Mouse (Mus musculus) kidney, adult 9 months (tissue): ENCODE measurements at regions not wholly inside any gene's neighbourhood (a gene's known extent, or its start where the extent isn't known, plus 50 kb on each side); places are given as distances from the start of the nearest gene placed in this dataset.
A peak's percentile ranks its signal among the peaks of the same experiment; 100 is the strongest.

Source experiments
- DNase-seq: peaks from one replicate; pipeline ENCODE4 v3.0.0; 2022

DNA sequence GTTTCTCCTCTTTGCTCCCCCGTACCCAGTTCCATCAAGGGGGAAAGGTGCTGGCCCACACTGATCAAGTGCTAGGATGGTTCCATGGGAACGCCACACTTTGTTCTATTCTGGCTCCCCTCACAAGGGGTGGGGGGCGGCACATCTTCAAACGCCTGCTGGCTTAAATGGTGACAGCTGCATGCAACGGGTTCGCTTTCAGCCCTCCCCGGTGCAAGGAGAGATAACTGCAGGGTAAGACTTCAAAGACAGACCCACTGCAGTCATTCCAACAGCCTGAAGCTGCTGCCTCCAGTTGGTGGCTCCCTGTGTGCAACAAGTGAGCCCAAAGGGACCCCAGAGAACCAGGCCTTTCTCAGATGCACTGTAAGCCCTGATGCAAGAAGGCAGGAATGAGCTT lies 173.9 kb upstream of the Lef1 start:
- DNase-seq: no peak

DNA sequence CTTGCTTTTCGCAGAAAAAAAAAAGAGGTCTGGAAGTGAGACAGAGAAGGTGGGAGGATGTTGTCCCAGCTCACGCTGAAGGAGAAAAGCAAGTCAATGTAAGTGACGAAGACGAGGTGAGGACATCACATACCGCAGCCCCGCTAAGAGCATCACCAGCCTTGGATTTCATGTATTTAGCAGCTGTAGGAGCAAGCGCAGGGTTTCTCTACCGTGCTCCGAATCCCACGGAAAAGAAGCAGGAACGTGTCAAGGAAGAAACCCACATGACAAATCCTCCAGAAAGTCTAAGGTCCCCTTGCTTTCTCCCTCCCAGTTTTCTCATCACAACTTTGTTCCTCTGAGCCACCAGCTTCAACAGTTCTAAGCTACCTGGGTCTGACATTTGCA lies 174.3 kb upstream of the Lef1 start:
- DNase-seq: no peak

DNA sequence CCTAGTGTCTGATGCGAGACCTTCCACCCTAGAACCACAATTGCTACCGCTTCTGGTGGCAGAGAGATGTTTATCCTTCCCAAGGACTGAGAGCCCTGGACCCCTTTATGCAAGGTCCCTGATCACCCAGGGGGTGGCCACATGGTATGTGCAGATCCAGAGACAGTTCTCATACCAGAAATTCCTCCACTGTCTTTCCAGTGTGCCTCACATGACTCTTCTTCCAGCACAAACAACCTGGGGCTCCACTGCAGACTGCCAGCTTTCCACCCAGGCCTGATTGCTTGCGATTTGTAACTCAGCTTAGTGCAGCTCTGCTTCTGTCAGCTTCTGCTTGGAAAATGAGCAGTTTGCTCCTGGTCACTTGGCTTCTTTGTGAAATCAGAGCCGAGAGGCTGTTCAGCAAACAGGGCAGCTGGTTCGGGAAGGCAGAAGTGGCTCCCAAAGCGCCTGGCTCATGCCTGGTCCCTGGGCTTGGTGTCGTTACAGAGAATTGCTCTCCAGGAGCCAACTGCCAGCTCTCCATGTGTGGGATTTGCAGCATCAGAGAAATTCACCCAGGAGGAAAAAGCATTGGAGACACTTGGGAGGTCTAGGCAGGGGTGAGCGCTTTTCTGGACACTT lies 174.9 kb upstream of the Lef1 start:
- no peak for DNase-seq

DNA sequence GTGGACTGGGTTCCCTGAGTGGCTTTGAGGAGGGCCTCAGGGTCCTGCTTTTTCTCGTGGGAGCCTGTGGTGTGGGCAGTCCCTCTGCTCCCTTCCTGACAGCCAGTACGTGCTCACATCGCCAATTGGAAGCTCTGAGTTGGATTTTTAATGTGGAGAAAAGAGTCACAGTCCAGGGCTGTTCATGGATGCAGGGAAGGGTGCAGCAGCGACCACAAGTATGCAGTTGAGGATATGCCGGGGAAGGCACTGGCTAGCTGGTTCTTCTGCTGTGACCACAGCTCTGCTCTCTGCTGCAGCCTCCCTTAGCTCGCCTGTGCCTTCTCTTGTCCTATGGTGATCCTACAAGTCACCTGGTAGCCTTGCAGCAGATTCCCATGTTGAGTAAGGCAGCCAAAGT lies 177.5 kb upstream of the Lef1 start:
- no peak for DNase-seq

DNA sequence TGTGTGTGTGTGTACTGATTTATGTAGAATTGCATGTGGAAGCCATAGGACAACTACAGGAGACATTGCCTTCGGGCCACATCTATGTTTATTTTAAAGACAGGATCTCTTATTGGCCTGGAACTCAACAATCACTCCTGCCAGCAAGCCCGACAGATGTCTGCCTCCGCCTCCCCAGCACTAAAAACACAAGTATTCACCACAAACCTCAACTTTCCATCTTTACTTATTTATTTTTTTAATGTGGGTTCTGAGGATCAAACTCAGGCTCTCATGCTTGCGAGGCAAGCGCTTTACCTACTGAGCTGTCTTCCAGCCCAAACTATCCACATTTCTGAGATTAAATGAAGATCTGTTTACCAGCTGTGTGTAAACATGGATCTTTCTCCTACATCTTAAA lies 178.0 kb upstream of the Lef1 start:
- DNase-seq: no peak

DNA sequence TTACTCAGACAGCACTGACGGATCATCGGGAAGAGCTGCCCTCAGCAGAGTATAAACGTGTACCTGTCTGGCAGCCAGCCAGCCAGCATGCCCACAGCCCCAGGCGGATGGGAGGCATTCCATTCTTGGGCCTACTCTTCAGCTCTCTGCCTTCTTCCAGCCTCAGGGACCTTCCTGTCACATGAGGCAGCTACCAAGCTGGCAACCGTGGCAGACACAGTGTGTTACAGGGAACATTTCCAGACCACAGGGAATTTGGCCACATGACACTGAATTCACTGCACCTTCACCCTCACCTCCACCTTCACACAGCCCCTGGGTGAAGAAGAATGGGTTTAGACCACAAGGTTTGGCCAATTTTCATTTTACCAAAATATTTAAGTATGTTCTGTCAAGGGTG lies 185.3 kb upstream of the Lef1 start:
- no peak for DNase-seq

DNA sequence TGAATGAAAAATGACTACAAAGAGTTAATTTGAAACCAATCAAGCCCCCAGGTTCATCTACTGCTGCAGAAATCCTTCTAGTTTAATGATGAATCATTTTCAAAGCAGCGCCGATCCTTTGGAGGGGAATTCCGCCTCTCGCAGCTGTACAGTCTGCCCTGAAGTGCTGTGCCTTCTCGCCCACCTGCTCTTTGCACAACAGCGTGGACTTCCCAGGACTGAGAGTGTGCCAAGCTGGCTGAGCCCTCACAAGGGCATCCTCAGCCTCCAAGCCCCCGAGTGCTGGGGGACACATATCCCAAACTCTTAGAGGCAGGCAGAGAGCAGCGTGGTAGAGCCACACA lies 186.7 kb upstream of the Lef1 start:
- no peak for DNase-seq

DNA sequence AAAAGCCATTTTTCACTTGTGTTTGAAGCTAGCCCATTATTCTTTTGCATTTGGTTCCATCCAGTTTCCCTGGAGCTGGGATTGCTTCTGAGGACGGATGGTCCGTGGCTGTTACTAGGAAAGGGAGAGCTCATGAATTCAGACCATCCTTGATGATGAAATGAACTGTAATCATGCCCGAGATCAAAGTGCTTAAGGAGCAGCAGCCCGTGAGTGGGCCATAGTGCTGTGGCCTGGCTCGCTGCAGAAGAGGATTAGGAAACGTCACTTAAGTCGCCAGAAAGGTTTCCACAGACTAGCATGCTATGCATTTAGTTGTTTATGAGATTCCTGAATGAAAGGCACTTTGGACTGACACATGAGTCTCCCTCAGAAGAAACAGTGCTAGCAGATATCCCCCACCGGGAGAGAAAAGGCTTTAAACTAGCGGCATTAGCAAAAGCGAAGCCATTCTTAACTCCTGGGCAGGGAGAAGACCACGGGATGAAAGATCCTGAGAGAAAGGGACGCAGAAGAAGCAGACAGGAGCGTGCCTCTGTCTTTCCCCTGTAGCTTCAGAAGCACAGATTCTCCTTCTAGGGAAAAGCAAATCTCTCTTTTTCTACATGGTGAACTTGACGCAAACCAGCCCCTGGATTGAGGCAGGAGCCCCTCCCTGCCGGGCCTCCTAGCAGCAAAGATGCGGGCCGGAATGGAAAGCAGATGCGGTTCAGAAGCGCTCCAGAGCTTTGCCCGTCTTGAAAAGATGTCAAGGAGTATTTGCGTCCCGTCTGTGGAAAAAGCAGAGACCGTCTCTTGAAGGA lies 187.3 kb upstream of the Lef1 start:
- DNase-seq: no peak

DNA sequence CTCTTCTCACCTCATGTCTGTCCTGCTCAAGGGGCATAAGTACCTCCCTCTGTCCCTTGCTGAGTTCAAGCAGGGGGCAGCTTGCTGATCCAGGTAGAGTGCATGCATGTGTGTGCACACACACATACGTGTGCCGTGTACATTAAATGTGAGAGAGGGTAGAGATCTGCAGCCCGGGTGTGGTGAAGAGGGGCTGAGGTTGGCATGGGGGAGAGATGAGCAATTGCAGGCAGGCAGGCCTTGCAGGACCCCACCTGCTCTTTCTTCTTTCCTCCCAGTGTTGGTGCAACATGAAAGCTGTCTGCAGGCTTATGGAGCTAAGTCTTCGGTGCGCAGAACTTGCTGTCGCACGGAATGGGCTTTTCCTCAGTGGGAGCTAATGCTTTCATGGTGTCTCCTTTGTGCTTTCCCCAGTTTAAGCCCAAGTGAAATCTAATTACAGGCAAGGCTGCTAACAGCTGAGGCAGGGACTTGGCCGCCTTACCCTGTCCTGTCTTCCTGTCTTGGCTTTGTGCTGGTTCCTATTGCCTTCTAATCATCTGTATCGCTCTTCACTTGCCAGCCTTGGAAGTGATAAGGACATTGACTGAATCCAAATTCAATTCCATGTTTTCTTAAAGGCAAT lies 188.5 kb upstream of the Lef1 start:
- no peak for DNase-seq

DNA sequence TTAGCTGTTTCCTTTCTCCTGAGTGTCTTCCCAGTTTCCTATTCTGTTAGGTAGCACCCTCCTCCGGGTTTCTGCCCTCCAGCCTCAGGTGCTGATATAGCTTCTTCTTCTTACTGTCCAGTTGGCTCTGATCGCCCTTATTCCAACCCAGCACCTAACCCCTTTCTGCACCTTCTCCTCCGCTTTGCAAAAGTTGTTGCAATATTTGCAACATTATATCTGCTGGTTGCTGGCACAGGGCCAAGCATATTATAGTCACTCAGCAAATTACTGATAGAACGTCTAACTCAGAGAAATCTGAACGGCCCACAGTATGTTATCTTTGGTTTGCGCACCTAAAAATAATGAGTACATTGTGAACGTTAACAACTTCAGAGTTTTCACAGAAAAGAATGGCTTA lies 183.6 kb upstream of the Rpl34 start:
- no peak for DNase-seq

DNA sequence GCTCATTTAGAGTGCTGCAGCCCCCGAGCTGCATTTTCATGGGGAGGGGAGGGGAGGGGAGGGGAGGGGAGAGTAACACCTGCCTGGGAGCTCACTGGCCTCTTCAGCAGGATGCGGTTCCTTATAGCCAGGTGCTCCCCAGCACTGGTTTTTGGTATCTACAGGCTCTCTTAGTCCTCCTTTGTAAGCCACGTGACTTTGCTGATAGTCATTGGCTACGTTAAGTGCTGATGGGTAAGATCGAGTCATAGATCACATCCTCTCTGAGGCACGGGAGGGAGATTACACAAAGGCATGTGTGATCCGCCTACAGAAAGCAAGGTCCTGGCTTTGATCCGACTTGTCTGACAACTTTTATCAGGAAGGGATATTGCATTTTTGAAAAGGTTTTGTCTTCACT lies 174.9 kb upstream of the Rpl34 start:
- no peak for DNase-seq

DNA sequence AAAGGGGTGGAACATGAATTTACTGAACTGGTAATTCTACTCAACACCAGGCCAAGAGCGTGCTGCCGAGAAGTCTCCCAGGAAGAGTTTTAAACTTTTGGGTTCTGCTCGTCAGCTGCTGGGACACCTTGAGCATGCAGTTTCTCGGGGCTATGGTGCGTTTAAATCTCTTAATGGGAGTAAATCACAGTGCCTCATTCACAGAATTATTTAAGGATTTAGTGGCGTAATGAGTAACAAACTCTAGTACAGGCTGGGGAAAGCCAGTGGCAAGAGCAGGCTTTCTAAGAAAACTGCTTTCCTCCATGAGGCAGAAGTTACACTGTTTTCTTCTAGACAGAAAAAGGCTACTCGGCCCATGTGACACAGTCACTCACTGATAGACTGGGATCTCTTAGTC lies 173.1 kb upstream of the Rpl34 start:
- no peak for DNase-seq

DNA sequence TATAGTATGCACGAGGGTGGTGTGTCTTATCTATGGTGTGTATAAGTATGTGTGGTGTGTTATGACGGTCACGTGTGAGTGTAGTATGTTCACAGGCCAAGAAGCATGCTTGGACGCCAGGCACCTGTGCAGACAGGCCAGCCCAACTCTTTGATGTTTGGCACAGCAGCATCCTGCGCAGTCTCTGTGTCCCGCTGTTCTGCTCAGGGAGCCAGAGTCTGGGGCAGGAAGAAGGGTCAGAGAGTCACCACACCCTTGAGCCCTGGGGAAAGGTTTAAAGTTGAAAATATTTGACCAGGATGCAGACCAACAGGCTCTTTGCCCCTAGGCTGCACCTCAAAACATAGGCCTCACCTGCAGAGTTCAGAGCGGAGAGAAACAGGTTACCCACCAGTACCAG lies 172.2 kb upstream of the Rpl34 start:
- no peak for DNase-seq

DNA sequence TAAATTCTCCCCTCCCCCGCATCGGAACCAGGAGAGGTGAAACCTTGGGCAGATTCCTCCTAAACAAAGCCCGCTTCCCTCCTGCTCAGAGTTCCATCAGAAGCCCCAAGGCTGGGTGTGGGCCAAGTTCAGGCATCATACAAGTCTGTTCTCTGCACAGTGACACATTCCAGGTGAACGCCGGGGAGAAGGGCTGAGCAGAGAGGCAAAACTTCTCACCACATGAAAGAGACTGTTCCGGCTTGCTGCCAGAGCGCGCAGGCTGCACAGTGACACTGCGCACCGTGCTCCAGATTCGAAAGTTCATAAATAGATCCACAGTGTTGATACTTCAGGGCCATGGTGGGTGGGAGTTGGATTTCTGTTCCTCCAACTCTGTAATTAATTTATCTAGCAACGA lies 171.1 kb upstream of the Rpl34 start:
- DNase-seq: no peak

DNA sequence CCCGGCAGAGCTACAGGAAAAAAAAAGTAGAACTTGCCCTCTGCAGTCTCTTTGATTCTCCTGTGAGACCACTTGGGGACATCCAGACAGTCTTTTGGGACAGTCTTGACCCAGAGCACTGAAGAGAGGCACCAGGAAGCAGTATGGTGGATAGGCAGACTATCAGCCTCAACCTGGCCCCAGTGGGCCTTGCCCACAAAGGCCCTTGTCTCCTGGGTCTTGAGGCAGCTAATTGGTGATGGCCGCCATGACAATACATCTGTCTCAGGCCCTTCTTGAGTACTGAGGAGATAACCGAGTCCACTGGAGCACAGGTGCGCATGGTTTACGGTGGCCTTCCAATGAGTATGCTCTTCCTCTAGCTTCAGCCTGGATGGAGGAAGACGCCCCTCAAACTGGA lies 170.6 kb upstream of the Rpl34 start:
- no peak for DNase-seq

DNA sequence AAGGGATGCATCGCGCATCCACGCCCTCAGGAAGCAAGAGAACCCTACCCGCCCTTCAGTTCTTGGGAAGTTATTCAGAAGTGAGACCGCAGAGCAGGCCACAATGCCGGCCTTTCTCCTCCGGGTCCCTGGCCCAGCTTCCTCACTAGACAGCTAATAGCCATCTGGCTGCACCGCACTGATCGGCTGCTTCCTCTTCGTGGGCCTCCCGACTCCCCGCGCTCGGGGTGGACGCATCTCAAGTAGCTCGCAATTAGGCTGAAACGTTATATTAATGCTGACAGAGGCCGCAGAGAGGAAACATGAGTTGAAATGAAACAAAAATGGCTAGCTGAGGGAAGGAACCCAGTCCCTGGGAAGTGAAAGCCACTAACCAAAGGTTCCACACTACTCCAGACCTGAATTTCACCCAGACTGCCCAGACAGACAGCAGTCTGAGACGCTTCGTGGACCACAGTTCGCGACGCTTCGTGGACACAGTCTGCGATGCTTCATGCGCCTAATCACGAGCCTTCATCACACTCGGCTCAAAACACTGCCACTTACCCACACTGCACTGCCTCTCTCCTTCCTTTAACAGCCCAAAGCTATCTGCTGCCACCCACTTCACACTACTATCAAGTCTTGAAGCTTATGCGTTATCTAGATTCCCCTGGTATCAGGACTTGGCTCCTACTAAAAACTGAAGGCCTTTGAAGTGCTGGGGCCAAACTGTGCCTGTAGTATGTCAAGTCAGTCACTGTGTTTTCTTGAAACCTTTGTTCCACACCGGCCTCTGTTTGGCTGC lies 170.0 kb upstream of the Rpl34 start:
- DNase-seq: no peak

DNA sequence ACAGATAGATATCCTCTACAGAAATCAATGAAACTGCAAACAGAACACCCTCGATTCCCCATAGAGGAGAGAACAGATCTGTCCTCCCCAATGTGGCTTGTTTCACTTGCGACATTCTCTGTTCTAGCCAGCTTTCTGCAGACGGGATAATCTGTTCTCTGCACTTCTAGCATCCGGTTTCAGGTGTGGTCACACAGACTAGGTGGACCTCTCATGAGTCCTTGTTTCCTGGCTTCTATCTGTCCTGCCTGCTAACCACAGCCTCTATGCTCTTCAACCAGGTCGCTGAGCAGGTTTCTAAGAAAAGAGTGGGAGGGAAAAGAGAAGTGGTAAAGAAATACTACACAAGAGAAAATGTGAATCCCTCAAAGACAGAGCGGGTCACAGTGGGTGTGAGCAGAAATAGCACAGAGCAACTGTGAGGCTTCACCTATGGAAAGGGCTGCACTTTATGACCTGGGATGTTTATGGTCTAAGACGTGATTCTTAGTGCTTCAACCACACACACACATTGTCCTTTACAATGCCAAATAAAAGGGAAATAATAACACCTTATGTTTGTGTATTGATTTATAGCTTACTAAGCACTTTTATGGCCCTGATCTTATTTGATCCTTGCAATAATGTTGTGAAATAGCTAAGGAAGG lies 164.1 kb upstream of the Rpl34 start:
- no peak for DNase-seq

DNA sequence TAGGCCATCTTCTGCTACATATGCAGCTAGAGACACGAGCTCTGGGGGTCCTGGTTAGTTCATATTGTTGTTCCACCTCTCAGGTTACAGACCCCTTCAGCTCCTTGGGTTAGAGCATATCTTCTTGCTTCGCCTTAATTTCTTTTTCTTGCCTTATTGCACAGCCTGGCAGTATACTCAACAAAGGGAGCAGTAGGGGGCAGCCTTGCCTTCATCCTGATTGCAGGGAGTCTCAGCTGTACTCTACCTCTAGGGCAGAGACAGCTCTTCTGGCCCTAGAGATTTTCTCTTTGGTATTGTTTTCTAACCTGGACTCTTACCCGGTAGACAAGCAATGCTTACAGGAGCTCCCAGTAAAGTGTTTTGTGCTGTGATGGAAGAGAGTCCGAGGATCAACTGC lies 161.1 kb upstream of the Rpl34 start:
- DNase-seq: no peak

DNA sequence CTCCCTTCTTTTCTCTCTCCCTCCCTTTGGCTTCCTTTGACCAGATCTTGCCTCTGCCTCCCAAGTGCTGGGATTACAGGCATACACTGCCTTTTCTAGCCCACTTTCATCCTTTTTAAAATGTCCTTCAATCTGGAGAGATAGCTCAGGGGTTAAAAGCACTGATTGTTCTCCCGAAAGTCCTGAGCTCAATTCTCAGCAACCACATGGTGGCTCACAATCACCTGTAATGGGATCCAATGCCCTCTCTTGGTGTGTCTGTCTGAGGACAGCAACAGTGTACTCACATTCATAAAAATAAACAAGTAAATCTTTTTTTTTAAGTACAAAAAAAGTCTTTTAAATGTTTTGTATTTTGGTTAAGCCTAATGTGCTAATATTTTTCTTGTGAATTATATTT lies 158.4 kb upstream of the Rpl34 start:
- no peak for DNase-seq

DNA sequence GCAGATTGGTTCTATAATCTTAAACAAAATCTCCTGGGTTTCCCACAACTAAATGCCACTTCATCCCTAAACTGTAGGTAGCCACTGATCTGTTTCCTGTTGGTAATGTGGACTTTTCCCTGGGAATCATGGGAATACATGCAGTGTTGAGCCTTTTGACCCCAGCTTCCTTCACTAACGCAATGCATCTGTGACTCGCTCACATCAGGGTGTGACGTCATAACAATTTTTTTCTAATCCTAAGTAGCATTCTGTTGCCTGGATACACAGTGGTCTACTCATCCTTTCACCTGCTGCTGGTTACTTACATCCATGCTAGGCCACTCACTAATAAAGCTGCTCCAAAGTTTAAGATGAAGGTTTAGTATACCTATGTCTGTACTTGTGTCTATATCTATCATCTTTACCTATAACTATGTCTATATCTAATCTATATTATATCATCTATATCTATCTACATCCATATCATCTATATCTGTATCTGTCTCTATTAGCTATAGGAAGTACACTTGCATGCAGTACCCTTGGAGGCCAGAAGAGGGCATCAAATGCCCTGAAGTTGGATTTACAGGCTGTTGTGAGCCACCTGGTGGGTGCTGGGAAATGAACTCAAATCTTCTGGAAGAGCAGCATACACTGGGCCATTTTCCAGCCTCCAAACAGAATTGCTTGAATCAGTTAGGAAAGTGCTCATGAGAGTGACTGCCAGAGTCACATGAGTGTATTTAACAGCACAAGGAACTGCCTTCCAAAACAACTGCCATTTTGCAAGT lies 157.5 kb upstream of the Rpl34 start:
- peak; percentile 41 for DNase-seq

DNA sequence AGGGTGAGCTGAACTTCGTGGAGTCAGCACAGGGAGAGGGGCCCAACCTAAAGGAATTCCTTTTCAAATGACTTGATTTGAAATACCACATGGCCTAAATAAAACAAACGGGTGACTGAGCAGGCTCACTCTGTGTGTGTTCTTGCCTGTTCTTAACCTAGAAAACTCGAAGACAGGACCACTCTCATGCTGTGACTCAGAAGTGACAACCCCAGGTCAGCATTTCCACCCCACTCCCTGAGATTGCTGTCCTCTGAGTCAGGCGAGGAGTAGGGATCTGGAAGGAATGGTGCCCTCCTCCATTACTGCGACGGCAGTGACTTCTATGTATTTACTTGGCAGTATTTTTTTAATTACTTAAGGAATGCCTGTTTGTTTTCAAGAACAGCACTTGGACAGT lies 155.8 kb upstream of the Rpl34 start:
- DNase-seq: no peak

DNA sequence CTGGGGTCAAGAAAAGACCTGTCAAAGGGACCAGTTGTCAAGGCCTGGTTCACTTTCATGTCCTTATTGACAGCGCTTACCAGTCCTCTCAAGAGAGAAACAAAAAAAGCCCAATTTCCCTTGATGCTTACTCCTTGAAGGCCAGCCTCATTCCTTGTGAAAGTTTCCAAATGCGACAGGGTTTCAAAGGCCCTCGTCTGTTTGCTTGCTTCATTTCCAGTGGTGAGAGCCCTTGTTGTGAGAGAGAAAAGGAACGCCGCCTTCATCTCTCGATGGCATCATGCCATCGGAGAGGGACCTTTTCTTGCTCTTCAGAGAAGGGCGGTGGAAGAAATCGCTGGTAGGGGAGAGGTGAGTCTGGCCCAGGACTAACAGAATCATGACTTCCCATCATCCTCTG lies 154.2 kb upstream of the Rpl34 start:
- no peak for DNase-seq

DNA sequence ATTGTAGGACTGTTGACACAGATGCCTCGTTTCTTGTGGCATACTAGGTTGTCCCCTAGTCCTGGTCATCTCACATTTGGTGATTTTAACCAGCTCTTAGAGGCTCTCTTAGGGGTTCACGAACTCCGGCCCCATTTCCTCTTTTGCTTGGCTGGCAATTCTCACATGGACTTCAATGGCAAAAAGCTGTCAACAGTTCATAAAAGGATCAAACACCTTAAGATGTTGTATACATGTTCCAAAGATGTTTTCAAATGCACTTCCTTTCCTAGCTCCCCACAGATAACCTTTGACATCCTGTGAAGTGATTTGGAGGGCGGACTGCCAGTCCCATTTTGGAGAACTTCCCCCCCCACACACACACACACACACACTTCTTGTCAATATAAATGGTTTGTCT lies 153.7 kb upstream of the Rpl34 start:
- no peak for DNase-seq
